Mouse (Mus musculus) myocyte (in vitro differentiated cells): ENCODE measurements around the gene Nap1l3. TPM values are rescaled to one million over a fixed set of nuclear protein-coding genes. Genes with fewer than 3 reads are reported as not detected.

Experiments
- H3K27me3 ChIP-seq: one replicate; pipeline ENCODE4 v1.6.1; 2011; ENCODE audit not compliant: control insufficient read depth, insufficient read depth, insufficient read length
- H3K36me3 ChIP-seq: one replicate; pipeline ENCODE4 v1.6.1; 2011; ENCODE audit not compliant: control insufficient read depth, insufficient read depth
- H3K4me2 ChIP-seq: one replicate; pipeline ENCODE4 v1.6.1; 2011; ENCODE audit warnings: low read depth, control low read depth
- H3K4me3 ChIP-seq: one replicate; pipeline ENCODE4 v1.5.1; 2011; ENCODE audit warnings: mild to moderate bottlenecking, control low read depth, moderate library complexity
- H3K79me2 ChIP-seq: one replicate; pipeline ENCODE4 v1.6.1; 2011; ENCODE audit not compliant: control insufficient read depth, insufficient read depth
- H3ac ChIP-seq: one replicate; pipeline ENCODE4 v1.6.1; 2011; ENCODE audit not compliant: control insufficient read depth, insufficient read length
- CEBPB ChIP-seq: IDR thresholded peaks from 2 replicates; pipeline ENCODE4 v1.6.1; 2011; ENCODE audit warnings: mild to moderate bottlenecking, moderate library complexity; ENCODE audit not compliant: poor library complexity, insufficient read depth, severe bottlenecking
- MAX ChIP-seq: IDR thresholded peaks from one replicate; pipeline ENCODE4 v1.6.1; 2011; ENCODE audit warnings: low read depth, mild to moderate bottlenecking, control low read depth
- MYOD1 ChIP-seq, 3 experiments: IDR thresholded peaks; one replicate each; pipeline ENCODE4 v1.6.1; 2011; ENCODE audit warnings: control low read depth in 2 of 3, low read depth in 2 of 3, mild to moderate bottlenecking in 2 of 3, moderate library complexity in 1 of 3; ENCODE audit not compliant: insufficient read length in 2 of 3, control insufficient read depth in 1 of 3
- MYOG ChIP-seq, 3 experiments: IDR thresholded peaks; one replicate each; pipeline ENCODE4 v1.6.1; 2011; ENCODE audit warnings: control low read depth in 2 of 3, low read depth in 2 of 3, mild to moderate bottlenecking in 2 of 3; ENCODE audit not compliant: insufficient read length in 2 of 3, control insufficient read depth in 1 of 3, insufficient read depth in 1 of 3
- POLR2A ChIP-seq: IDR thresholded peaks from one replicate; pipeline ENCODE4 v1.6.1; 2011; ENCODE audit warnings: low read depth, mild to moderate bottlenecking, control low read depth, moderate library complexity; ENCODE audit not compliant: insufficient read length
- USF1 ChIP-seq: IDR thresholded peaks from one replicate; pipeline ENCODE4 v1.6.1; 2011; ENCODE audit warnings: low read depth, mild to moderate bottlenecking, control low read depth, moderate library complexity
- polyA plus RNA-seq: library from polyadenylated mRNA; unstranded; fragments of >200 nt; fragmentation: generic; extraction: Trizol; gene quantifications from one replicate; pipeline ENCODE4 v1.2.1, GENCODE M21; 2012; ENCODE audit warnings: missing spikeins

Nap1l3 gene
- polyA plus RNA-seq, result 0.04 TPM

GRCm38 (mm10) chrX:122396781-122397581, at the start of gene Nap1l3:
TSS of gene Nap1l3 (minus strand) at chrX:122397401.
- Histone ChIP-seq H3K27me3 (no peaks in the 10 kb centered on the region), H3K4me3 (no peak within 1 kb of the TSS), H3K79me2 (no peaks in the 10 kb centered on the region), H3ac (no peak within 1 kb of the TSS), H3K4me2 (peak within 1 kb of the TSS; percentile 59), H3K36me3 (no peaks in the 10 kb centered on the region)
- TF ChIP-seq MAX (no peak), CEBPB (no peak), MYOG (IDR thresholded peaks at IDR 0.05; ENCODE audit: control insufficient read depth in 1 of 3, insufficient read depth in 1 of 3, insufficient read length in 2 of 3, low read depth in 2 of 3) (peak in 1 of 3 experiments; percentile 25), MYOD1 (IDR thresholded peaks at IDR 0.05; ENCODE audit: control insufficient read depth in 1 of 3, insufficient read length in 2 of 3, low read depth in 2 of 3) (peak in 2 of 3 experiments; percentile 23 to 55), POLR2A (no peak)

- no peaks in the 10 kb centered on the region for H3K27me3 ChIP-seq
- TF ChIP-seq CEBPB, result no peak
- TF ChIP-seq MYOG (IDR thresholded peaks at IDR 0.05; ENCODE audit: control insufficient read depth in 1 of 3, insufficient read depth in 1 of 3, insufficient read length in 2 of 3, low read depth in 2 of 3), result no peak
- TF ChIP-seq USF1, result no peak
Observed at GRCm38 (mm10) chrX:122397652-122398051, 451 bp upstream of the Nap1l3 start.

More at GRCm38 (mm10) chrX:122397652-122398051, 451 bp upstream of the Nap1l3 start:
- H3K36me3 ChIP-seq, result no peaks in the 10 kb centered on the region
- no peaks in the 10 kb centered on the region for H3K79me2 ChIP-seq
- no peak overlapping the region for H3K4me3 ChIP-seq
- H3K4me2 ChIP-seq, result peak overlapping the region; percentile 59
- H3ac ChIP-seq, result no peak overlapping the region
